Mouse (Mus musculus) kidney, adult 2 months (tissue): ENCODE results near the gene Cldn15. TPM values are rescaled to one million over a fixed set of nuclear protein-coding genes. Genes with fewer than 3 reads are reported as not detected.

Source experiments
- DNase-seq: peaks from one replicate; pipeline ENCODE4 v3.0.0; 2021
- H3K27ac ChIP-seq: fragments of 200-500 bp; 2 replicates; pipeline ENCODE4 v1.5.1; 2012; ENCODE audit warnings: low read depth, low read length, control low read depth, inconsistent platforms; ENCODE audit not compliant: insufficient read depth
- H3K27me3 ChIP-seq: fragments of 200-500 bp; replicated peaks from 2 replicates; pipeline ENCODE4 v1.6.1; 2012; ENCODE audit warnings: mild to moderate bottlenecking, moderate library complexity, low read length, inconsistent platforms; ENCODE audit not compliant: control insufficient read depth, insufficient read depth
- H3K36me3 ChIP-seq: fragments of 200-500 bp; 2 replicates; pipeline ENCODE4 v1.6.1; 2012; ENCODE audit warnings: mild to moderate bottlenecking, moderate library complexity, low read length, inconsistent platforms; ENCODE audit not compliant: control insufficient read depth, insufficient read depth
- H3K4me1 ChIP-seq: fragments of 200-500 bp; 2 replicates; pipeline ENCODE4 v1.6.1; 2011; ENCODE audit warnings: low read length; ENCODE audit not compliant: control insufficient read depth, insufficient read depth
- H3K4me3 ChIP-seq: fragments of 200-500 bp; 2 replicates; pipeline ENCODE4 v1.5.1; 2011; ENCODE audit warnings: mild to moderate bottlenecking, low read depth, low read length, control low read depth; ENCODE audit not compliant: insufficient read depth
- CTCF ChIP-seq: fragments of 200-500 bp; conservative IDR thresholded peaks from 2 replicates; pipeline ENCODE4 v1.5.1; 2011; ENCODE audit warnings: low read depth, mild to moderate bottlenecking, control low read depth, low read length, moderate library complexity, mixed read lengths; ENCODE audit not compliant: insufficient read depth, insufficient read length
- POLR2A ChIP-seq: fragments of 200-500 bp; IDR thresholded peaks from one replicate; pipeline ENCODE4 v1.6.1; 2011; ENCODE audit warnings: low read depth, low read length, control low read depth
- WGBS: fragments of 180-500 bp; shearing (Covaris S2); methylation state at CpG from one replicate; pipeline ENCODE4 v1.1.7; 2018; 5-methylcytosine and 5-hydroxymethylcytosine counted together
- polyA plus RNA-seq: library from polyadenylated mRNA; depleted of rRNA; stranded (reverse); fragments of >200 nt; gene quantifications from 2 replicates; pipeline ENCODE4 v1.2.3, GENCODE M21; 2012

Cldn15 gene
- polyA plus RNA-seq, 1 experiment = 28.2 TPM

- peak; percentile 56 for DNase-seq
- peak overlapping the region; percentile 89 for H3K27ac ChIP-seq
These were observed 542 bp downstream of the Cldn15 start for GRCm38 (mm10) chr5:136966861-136967455.

GRCm38 (mm10) chr5:136967592-136967991 is 1.2 kb downstream of the Cldn15 start:
- Histone ChIP-seq H3K4me1 (peaks cover 32% of the 10 kb centered on the region), H3K27ac (peak overlapping the region; percentile 89), H3K36me3 (no peaks in the 10 kb centered on the region; the same call in 1 of the 2 replicates), H3K27me3 (no peaks in the 10 kb centered on the region), H3K4me3 (peak overlapping the region; percentile 58)
- no peak for TF ChIP-seq CTCF
- TF ChIP-seq POLR2A = peak; percentile 32
- 17% methylated on average over 10 of the region's 10 CpGs for WGBS
- DNase-seq = peak; percentile 94

More at GRCm38 (mm10) chr5:136966861-136967455, 542 bp downstream of the Cldn15 start:
- TF ChIP-seq CTCF (no peak), POLR2A (no peak)
- peak overlapping the region; percentile 25; the same call in 1 of the 2 replicates for H3K4me3 ChIP-seq
- H3K36me3 ChIP-seq = no peaks in the 10 kb centered on the region; the same call in 1 of the 2 replicates
- WGBS = 44% methylated on average over 4 of the region's 4 CpGs
- peaks cover 32% of the 10 kb centered on the region for H3K4me1 ChIP-seq
- H3K27me3 ChIP-seq = no peaks in the 10 kb centered on the region

- no peak overlapping the region for H3K27ac ChIP-seq
- DNase-seq = peak; percentile 86
These were observed 4.3 kb downstream of the Cldn15 start for GRCm38 (mm10) chr5:136970703-136971102.

GRCm38 (mm10) chr5:136973670-136974069 is 7.3 kb downstream of the Cldn15 start:
- DNase-seq = no peak

More at GRCm38 (mm10) chr5:136970703-136971102, 4.3 kb downstream of the Cldn15 start:
- TF ChIP-seq CTCF (peak; percentile 95), POLR2A (no peak)
- H3K27me3 ChIP-seq = no peaks in the 10 kb centered on the region
- no peaks in the 10 kb centered on the region; the same call in 1 of the 2 replicates for H3K36me3 ChIP-seq
- 48% methylated on average over 1 of the region's 1 CpGs for WGBS
- H3K4me3 ChIP-seq = no peak overlapping the region
- peaks cover 17% of the 10 kb centered on the region for H3K4me1 ChIP-seq

GRCm38 (mm10) chr5:136977769-136978168 is 11.4 kb downstream of the Cldn15 start:
- TF ChIP-seq POLR2A (no peak), CTCF (no peak)
- no peak for DNase-seq
- H3K4me3 ChIP-seq = no peak overlapping the region
- no peaks in the 10 kb centered on the region for H3K4me1 ChIP-seq
- no peaks in the 10 kb centered on the region for H3K36me3 ChIP-seq
- H3K27me3 ChIP-seq = no peaks in the 10 kb centered on the region
- WGBS = 45% methylated on average over 4 of the region's 4 CpGs
- H3K27ac ChIP-seq = no peak overlapping the region

More at GRCm38 (mm10) chr5:136973670-136974069, 7.3 kb downstream of the Cldn15 start:
- no peaks in the 10 kb centered on the region for H3K4me1 ChIP-seq
- WGBS = 63% methylated on average over 8 of the region's 8 CpGs
- H3K4me3 ChIP-seq = no peak overlapping the region
- H3K27me3 ChIP-seq = no peaks in the 10 kb centered on the region
- no peak overlapping the region for H3K27ac ChIP-seq
- TF ChIP-seq CTCF = no peak
- TF ChIP-seq POLR2A = no peak
- no peaks in the 10 kb centered on the region for H3K36me3 ChIP-seq

- H3K36me3 ChIP-seq = no peaks in the 10 kb centered on the region
- TF ChIP-seq POLR2A (no peak), CTCF (no peak)
- WGBS = 86% methylated on average over 2 of the region's 2 CpGs
These were observed 13.3 kb downstream of the Cldn15 start for GRCm38 (mm10) chr5:136979762-136980161.

GRCm38 (mm10) chr5:136980974-136981373 is 14.6 kb downstream of the Cldn15 start:
- H3K4me3 ChIP-seq = no peak overlapping the region
- TF ChIP-seq CTCF (no peak), POLR2A (no peak)
- no peaks in the 10 kb centered on the region for H3K27me3 ChIP-seq
- H3K27ac ChIP-seq = no peak overlapping the region
- no peaks in the 10 kb centered on the region for H3K36me3 ChIP-seq
- WGBS = 87% methylated on average over 8 of the region's 8 CpGs
- peaks cover under 1% of the 10 kb centered on the region; the same call in 1 of the 2 replicates for H3K4me1 ChIP-seq
- no peak for DNase-seq

More at GRCm38 (mm10) chr5:136979762-136980161, 13.3 kb downstream of the Cldn15 start:
- Histone ChIP-seq H3K27ac (no peak overlapping the region), H3K27me3 (no peaks in the 10 kb centered on the region), H3K4me3 (no peak overlapping the region), H3K4me1 (no peaks in the 10 kb centered on the region)
- no peak for DNase-seq
